Mouse (Mus musculus): Measurements from ENCODE around the gene Appbp2. TPM values are rescaled to one million over a fixed set of nuclear protein-coding genes. Genes with fewer than 3 reads are reported as not detected.

Gene Appbp2
- polyA plus RNA-seq, 1 experiment from 2014 or later, result 38.9 TPM

DNA sequence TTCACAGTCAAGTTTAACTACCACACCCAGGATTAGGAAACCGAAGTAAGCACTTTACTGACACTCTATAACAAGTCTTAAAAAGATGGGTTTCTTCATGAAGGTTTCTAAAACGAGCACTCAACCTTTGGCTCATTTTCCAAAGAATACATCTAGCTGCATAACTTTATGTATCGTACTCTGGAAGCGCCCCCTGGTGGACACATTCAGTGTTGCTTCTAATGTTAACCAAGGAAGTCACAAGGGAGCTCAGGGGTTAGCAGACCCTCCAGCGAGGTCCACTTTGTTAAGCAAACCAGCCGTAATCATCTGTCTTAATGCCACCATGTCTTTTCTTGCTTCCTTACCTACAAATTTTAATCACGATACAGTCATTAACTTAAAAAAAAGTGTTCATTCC is 26.3 kb upstream of the Appbp2 start:
- Histone ChIP-seq H3K9me3 (ENCODE audit: control insufficient read depth, low read length) (no peaks in the 10 kb centered on the region), H3K27ac (ENCODE audit: low read length) (no peak overlapping the region), H3K36me3 (ENCODE audit: control insufficient read depth, insufficient read depth, low read length) (no peaks in the 10 kb centered on the region), H3K27me3 (ENCODE audit: control insufficient read depth, insufficient read depth, low read depth, low read length) (no peaks in the 10 kb centered on the region), H3K4me3 (ENCODE audit: low read length) (no peak overlapping the region), H3K4me2 (ENCODE audit: low read depth, low read length) (no peak overlapping the region), H3K4me1 (replicated peaks; ENCODE audit: control insufficient read depth, insufficient read depth, low read length) (no peaks in the 10 kb centered on the region), H3K9ac (ENCODE audit: low read length) (no peak overlapping the region)
- WGBS, result 23% methylated on average over 7 of the region's 7 CpGs
- ATAC-seq (ENCODE audit: low read depth), result no peak

DNA sequence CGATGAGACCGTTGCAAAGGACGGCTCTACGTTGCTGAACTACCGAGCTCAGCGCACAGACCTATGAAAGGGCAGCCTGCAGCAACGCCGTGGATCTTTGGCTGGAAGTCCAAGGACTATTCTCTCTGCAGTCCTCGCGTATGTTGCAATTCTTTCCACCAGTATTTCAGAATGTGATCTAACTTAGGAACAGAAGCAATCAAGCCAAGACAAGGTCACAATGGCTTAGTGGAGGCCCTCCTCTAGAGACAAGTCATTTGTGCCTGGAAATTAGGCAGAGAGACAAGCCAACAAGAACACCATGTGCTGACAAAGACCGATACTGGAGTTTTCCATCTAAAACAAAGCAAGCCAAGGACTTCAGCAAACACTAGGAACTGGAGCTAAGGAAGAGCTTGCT is 24.0 kb upstream of the Appbp2 start:
- H3K4me2 ChIP-seq (ENCODE audit: low read depth, low read length), result no peak overlapping the region
- no peak for ATAC-seq (ENCODE audit: low read depth)
- no peak overlapping the region for H3K4me3 ChIP-seq (ENCODE audit: low read length)
- no peaks in the 10 kb centered on the region for H3K9me3 ChIP-seq (ENCODE audit: control insufficient read depth, low read length)
- no peaks in the 10 kb centered on the region for H3K36me3 ChIP-seq (ENCODE audit: control insufficient read depth, insufficient read depth, low read length)
- no peaks in the 10 kb centered on the region for H3K4me1 ChIP-seq (replicated peaks; ENCODE audit: control insufficient read depth, insufficient read depth, low read length)
- H3K27ac ChIP-seq (ENCODE audit: low read length), result no peak overlapping the region
- WGBS, result 81% methylated on average over 11 of the region's 11 CpGs
- no peaks in the 10 kb centered on the region for H3K27me3 ChIP-seq (ENCODE audit: control insufficient read depth, insufficient read depth, low read depth, low read length)
- no peak overlapping the region for H3K9ac ChIP-seq (ENCODE audit: low read length)

DNA sequence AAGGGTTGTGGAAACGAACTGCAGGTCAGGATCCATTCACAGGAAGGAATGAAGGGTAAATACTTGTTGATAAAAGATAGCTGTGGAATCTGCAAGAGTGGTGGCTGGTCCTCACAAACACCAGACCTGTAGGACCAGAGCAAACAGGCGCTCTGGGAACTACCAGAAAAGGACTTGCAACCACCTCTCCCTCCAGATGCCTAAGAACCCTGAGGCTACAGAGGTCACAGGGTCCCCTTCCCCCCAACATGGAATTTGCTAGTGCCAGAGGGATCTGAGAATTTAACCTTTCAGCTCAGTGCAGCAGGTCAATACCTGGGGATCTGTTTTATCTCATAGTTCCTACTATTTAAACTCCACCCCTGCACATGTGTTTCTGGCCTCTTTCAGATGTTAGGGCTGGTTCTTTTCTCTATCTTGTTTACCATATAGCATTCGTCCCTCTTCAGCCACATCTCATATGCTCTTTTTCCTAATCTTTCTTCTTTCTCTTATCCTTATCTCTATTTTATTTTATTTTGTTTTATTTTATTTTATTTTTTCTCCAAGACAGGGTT is 20.6 kb upstream of the Appbp2 start:
- Histone ChIP-seq H3K4me3 (ENCODE audit: low read length) (no peak overlapping the region), H3K27me3 (ENCODE audit: control insufficient read depth, insufficient read depth, low read depth, low read length) (no peaks in the 10 kb centered on the region), H3K36me3 (ENCODE audit: control insufficient read depth, insufficient read depth, low read length) (no peaks in the 10 kb centered on the region), H3K9me3 (ENCODE audit: control insufficient read depth, low read length) (no peaks in the 10 kb centered on the region), H3K9ac (ENCODE audit: low read length) (no peak overlapping the region), H3K4me2 (ENCODE audit: low read depth, low read length) (no peak overlapping the region), H3K27ac (ENCODE audit: low read length) (no peak overlapping the region), H3K4me1 (replicated peaks; ENCODE audit: control insufficient read depth, insufficient read depth, low read length) (no peaks in the 10 kb centered on the region)
- no peak for ATAC-seq (ENCODE audit: low read depth)
- WGBS, result 38% methylated on average over 3 of the region's 3 CpGs

DNA sequence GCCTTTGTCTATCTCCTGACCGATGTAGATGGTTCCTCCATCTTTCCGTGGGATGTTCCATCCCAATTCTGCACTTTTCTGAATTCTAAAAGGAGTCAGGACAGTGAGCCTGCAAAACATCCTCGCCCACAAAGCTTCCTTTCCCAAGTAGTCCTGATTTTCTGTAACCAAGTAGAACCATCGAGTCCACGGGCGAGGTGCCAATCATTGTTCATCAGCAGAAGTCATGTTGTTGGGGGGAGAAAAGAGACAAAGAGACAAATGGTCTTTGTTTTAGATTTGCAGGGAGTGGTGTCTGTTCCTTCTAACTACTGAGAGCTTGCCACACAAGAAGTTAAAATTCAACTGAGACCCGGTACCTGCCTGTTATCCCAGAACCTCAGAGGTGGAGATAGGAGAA is 18.7 kb upstream of the Appbp2 start:
- ATAC-seq (ENCODE audit: low read depth), result no peak
- no peaks in the 10 kb centered on the region for H3K27me3 ChIP-seq (ENCODE audit: control insufficient read depth, insufficient read depth, low read depth, low read length)
- no peaks in the 10 kb centered on the region for H3K4me1 ChIP-seq (replicated peaks; ENCODE audit: control insufficient read depth, insufficient read depth, low read length)
- no peak overlapping the region for H3K4me2 ChIP-seq (ENCODE audit: low read depth, low read length)
- no peaks in the 10 kb centered on the region for H3K36me3 ChIP-seq (ENCODE audit: control insufficient read depth, insufficient read depth, low read length)
- H3K27ac ChIP-seq (ENCODE audit: low read length), result no peak overlapping the region
- H3K4me3 ChIP-seq (ENCODE audit: low read length), result no peak overlapping the region
- no peak overlapping the region for H3K9ac ChIP-seq (ENCODE audit: low read length)
- H3K9me3 ChIP-seq (ENCODE audit: control insufficient read depth, low read length), result no peaks in the 10 kb centered on the region
- WGBS, result 59% methylated on average over 7 of the region's 7 CpGs

DNA sequence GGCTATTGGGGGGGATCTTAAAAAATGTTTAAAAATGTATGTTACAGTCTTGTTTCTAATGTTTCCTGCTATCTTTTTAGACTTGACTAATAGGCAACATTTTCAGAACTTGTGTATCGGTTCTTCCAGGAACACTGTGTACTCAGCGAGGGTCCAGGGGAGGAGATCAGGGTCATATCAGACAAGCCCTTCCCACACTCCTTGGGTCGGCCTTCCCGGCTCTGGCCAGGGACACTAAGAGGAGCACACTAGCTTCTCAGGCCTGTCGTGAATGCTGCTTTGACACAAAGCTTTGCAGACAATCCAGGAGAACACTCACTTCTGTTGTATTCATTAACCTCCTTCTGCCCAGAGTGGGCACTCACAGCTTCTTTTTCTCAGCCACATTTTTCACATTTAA is 18.1 kb upstream of the Appbp2 start:
- no peak for ATAC-seq (ENCODE audit: low read depth)
- no peaks in the 10 kb centered on the region for H3K4me1 ChIP-seq (replicated peaks; ENCODE audit: control insufficient read depth, insufficient read depth, low read length)
- WGBS, result 55% methylated on average over 5 of the region's 5 CpGs

DNA sequence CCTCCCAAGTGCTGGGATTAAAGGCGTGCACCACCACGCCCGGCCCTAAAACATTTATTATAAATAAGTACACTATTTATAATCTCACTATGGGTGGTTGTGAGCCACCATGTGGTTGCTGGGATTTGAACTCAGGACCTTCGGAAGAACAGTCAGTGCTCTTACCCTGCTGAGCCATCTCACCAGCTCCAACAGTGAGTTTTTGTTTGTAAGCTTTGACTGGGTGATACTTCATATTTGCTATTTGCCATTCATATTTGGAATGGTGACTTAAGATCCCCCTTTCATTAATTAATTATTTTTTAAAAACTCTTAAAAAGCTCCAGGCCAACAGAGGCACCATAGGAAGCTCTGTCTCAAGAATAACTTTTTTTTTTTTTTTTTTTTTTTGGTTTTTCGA is 17.0 kb upstream of the Appbp2 start:
- no peak overlapping the region for H3K27ac ChIP-seq (ENCODE audit: low read length)
- no peaks in the 10 kb centered on the region for H3K27me3 ChIP-seq (ENCODE audit: control insufficient read depth, insufficient read depth, low read depth, low read length)
- H3K4me1 ChIP-seq (replicated peaks; ENCODE audit: control insufficient read depth, insufficient read depth, low read length), result no peaks in the 10 kb centered on the region
- WGBS, result 75% methylated on average over 5 of the region's 5 CpGs
- no peak overlapping the region for H3K4me2 ChIP-seq (ENCODE audit: low read depth, low read length)
- no peak overlapping the region for H3K9ac ChIP-seq (ENCODE audit: low read length)
- no peaks in the 10 kb centered on the region for H3K9me3 ChIP-seq (ENCODE audit: control insufficient read depth, low read length)
- H3K36me3 ChIP-seq (ENCODE audit: control insufficient read depth, insufficient read depth, low read length), result no peaks in the 10 kb centered on the region
- ATAC-seq (ENCODE audit: low read depth), result no peak
- H3K4me3 ChIP-seq (ENCODE audit: low read length), result no peak overlapping the region

More for the DNA sequence above, 18.1 kb upstream of the Appbp2 start:
- H3K27me3 ChIP-seq (ENCODE audit: control insufficient read depth, insufficient read depth, low read depth, low read length), result no peaks in the 10 kb centered on the region
- H3K9ac ChIP-seq (ENCODE audit: low read length), result no peak overlapping the region
- H3K4me2 ChIP-seq (ENCODE audit: low read depth, low read length), result no peak overlapping the region
- H3K27ac ChIP-seq (ENCODE audit: low read length), result no peak overlapping the region
- no peaks in the 10 kb centered on the region for H3K36me3 ChIP-seq (ENCODE audit: control insufficient read depth, insufficient read depth, low read length)
- no peak overlapping the region for H3K4me3 ChIP-seq (ENCODE audit: low read length)
- no peaks in the 10 kb centered on the region for H3K9me3 ChIP-seq (ENCODE audit: control insufficient read depth, low read length)

DNA sequence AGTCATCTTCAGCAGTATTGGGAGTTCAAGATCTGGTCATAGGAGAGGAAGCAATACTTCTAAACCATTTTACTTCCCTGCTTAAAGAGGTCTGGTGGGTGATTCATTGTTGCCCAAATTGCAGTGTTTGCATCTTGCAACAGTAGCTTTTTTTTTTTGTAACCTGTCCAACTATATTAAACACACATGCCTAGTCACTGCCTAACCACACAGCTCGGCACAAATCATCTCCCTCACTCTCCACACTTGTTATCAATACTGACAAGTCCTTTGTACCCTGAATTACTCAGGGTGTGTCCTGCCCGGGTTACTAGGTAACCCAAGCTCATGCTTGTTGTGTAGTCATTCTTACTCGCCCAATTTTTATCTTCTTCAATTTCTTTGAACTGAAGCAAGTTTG is 15.5 kb upstream of the Appbp2 start:
- Histone ChIP-seq H3K4me2 (ENCODE audit: low read depth, low read length) (no peak overlapping the region), H3K27ac (ENCODE audit: low read length) (no peak overlapping the region), H3K27me3 (ENCODE audit: control insufficient read depth, insufficient read depth, low read depth, low read length) (no peaks in the 10 kb centered on the region), H3K36me3 (ENCODE audit: control insufficient read depth, insufficient read depth, low read length) (no peaks in the 10 kb centered on the region), H3K9me3 (ENCODE audit: control insufficient read depth, low read length) (no peaks in the 10 kb centered on the region), H3K9ac (ENCODE audit: low read length) (no peak overlapping the region), H3K4me1 (replicated peaks; ENCODE audit: control insufficient read depth, insufficient read depth, low read length) (no peaks in the 10 kb centered on the region), H3K4me3 (ENCODE audit: low read length) (no peak overlapping the region)
- ATAC-seq (ENCODE audit: low read depth), result no peak
- WGBS, result 45% methylated on average over 3 of the region's 3 CpGs

DNA sequence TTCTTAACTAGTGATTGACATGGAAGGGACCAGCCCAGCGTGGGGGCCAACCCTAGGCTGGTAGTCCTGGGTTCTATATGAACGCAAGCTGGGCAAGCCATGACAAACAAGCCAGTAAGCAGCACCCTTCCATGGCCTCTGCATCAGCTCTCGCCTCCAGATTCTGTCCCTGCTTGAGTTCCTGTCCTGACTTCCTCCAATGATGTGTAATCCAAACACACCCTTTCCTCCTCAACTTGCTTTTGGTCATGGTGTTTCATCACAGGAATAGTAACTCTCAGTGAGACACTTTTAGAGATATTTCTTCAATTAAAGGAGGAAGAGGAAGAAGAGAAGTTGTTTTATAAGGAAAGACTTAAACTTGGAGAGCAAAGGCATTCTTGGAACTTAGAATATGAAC is 14.4 kb upstream of the Appbp2 start:
- H3K36me3 ChIP-seq (ENCODE audit: control insufficient read depth, insufficient read depth, low read length), result no peaks in the 10 kb centered on the region
- no peaks in the 10 kb centered on the region for H3K27me3 ChIP-seq (ENCODE audit: control insufficient read depth, insufficient read depth, low read depth, low read length)
- H3K9me3 ChIP-seq (ENCODE audit: control insufficient read depth, low read length), result no peaks in the 10 kb centered on the region
- no peaks in the 10 kb centered on the region for H3K4me1 ChIP-seq (replicated peaks; ENCODE audit: control insufficient read depth, insufficient read depth, low read length)
- no peak overlapping the region for H3K4me2 ChIP-seq (ENCODE audit: low read depth, low read length)
- no peak overlapping the region for H3K27ac ChIP-seq (ENCODE audit: low read length)
- 57% methylated on average over 3 of the region's 3 CpGs for WGBS
- no peak overlapping the region for H3K9ac ChIP-seq (ENCODE audit: low read length)
- ATAC-seq (ENCODE audit: low read depth), result no peak
- no peak overlapping the region for H3K4me3 ChIP-seq (ENCODE audit: low read length)

DNA sequence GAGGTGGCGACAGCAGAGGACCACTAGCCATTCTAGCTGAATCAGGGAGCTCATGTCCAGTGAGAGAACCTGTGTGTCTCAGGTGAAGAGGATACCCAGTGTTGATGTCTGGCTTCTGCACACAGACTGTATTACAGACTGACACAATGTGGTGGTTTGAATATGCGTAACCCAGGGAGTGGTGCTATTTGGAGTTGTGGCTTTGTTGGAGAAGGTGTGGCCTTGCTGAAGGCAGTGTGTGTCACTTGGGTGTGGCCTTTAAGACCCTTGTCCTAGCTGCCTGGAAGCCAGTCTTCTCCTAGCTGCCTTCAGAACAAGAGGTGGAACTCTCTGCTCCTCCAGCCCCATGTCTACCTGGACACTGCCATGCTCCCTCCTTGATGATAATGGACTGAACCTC is 13.2 kb upstream of the Appbp2 start:
- no peak overlapping the region for H3K4me3 ChIP-seq (ENCODE audit: low read length)
- no peaks in the 10 kb centered on the region for H3K9me3 ChIP-seq (ENCODE audit: control insufficient read depth, low read length)
- no peak overlapping the region for H3K27ac ChIP-seq (ENCODE audit: low read length)
- ATAC-seq (ENCODE audit: low read depth), result no peak
- WGBS, result 86% methylated on average over 2 of the region's 2 CpGs
- no peaks in the 10 kb centered on the region for H3K36me3 ChIP-seq (ENCODE audit: control insufficient read depth, insufficient read depth, low read length)
- no peak overlapping the region for H3K4me2 ChIP-seq (ENCODE audit: low read depth, low read length)
- H3K27me3 ChIP-seq (ENCODE audit: control insufficient read depth, insufficient read depth, low read depth, low read length), result no peaks in the 10 kb centered on the region
- no peak overlapping the region for H3K9ac ChIP-seq (ENCODE audit: low read length)
- H3K4me1 ChIP-seq (replicated peaks; ENCODE audit: control insufficient read depth, insufficient read depth, low read length), result no peaks in the 10 kb centered on the region

DNA sequence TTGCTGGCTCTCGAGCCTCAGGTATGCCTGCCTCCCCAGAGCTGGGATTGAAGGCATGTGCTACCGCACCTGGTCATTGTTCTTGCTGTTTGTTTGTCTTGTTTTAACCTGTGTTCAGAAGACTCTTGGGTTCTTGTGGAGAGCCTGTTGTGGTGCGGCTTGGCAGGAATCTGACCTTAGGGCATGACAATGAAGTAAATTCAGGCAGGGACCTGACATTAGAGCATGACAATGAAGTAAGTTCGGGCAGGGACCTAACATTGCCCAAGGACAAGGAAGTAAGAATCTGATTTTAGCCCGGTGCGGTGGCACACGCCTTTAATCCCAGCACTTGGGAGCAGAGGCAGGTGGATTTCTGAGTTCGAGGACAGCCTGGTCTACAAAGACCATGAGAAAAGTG is 6.3 kb upstream of the Appbp2 start:
- Histone ChIP-seq H3K4me2 (ENCODE audit: low read depth, low read length) (no peak overlapping the region), H3K9me3 (ENCODE audit: control insufficient read depth, low read length) (no peaks in the 10 kb centered on the region), H3K9ac (ENCODE audit: low read length) (no peak overlapping the region), H3K4me3 (ENCODE audit: low read length) (no peak overlapping the region), H3K36me3 (ENCODE audit: control insufficient read depth, insufficient read depth, low read length) (no peaks in the 10 kb centered on the region), H3K27me3 (ENCODE audit: control insufficient read depth, insufficient read depth, low read depth, low read length) (no peaks in the 10 kb centered on the region), H3K27ac (ENCODE audit: low read length) (no peak overlapping the region), H3K4me1 (replicated peaks; ENCODE audit: control insufficient read depth, insufficient read depth, low read length) (no peaks in the 10 kb centered on the region)
- no peak for ATAC-seq (ENCODE audit: low read depth)
- 86% methylated on average over 8 of the region's 8 CpGs for WGBS
